Mouse (Mus musculus): ENCODE data around the gene Lrrc1. TPM values are rescaled to one million over a fixed set of nuclear protein-coding genes. Genes with fewer than 3 reads are reported as not detected.

Lrrc1 gene
- polyA plus RNA-seq, 1 experiment from 2014 or later = 23.2 TPM

- H3K4me2 ChIP-seq (replicated peaks; ENCODE audit: low read depth, low read length) = no peak overlapping the region
- H3K4me1 ChIP-seq (ENCODE audit: insufficient read depth, low read length) = peaks cover 35% of the 10 kb centered on the region
- no peaks in the 10 kb centered on the region for H3K36me3 ChIP-seq (ENCODE audit: insufficient read depth, low read length)
- 86% methylated on average over 5 of the region's 5 CpGs for WGBS
- H3K27me3 ChIP-seq (ENCODE audit: insufficient read depth, low read length) = no peaks in the 10 kb centered on the region
- no peak overlapping the region for H3K4me3 ChIP-seq (ENCODE audit: low read length)
- H3K9me3 ChIP-seq (ENCODE audit: low read length) = no peaks in the 10 kb centered on the region
- H3K9ac ChIP-seq (replicated peaks; ENCODE audit: low read length) = no peak overlapping the region
- no peak for ATAC-seq (ENCODE audit: low FRiP score, low TSS enrichment)
- H3K27ac ChIP-seq (ENCODE audit: low read length) = no peak overlapping the region
Observed at GRCm38 (mm10) chr9:77528379-77529041, 16.2 kb downstream of the Lrrc1 start.

- Histone ChIP-seq H3K4me3 (ENCODE audit: low read length) (no peak overlapping the region), H3K4me1 (ENCODE audit: insufficient read depth, low read length) (peaks cover 38% of the 10 kb centered on the region), H3K27me3 (ENCODE audit: insufficient read depth, low read length) (no peaks in the 10 kb centered on the region), H3K9me3 (ENCODE audit: low read length) (no peaks in the 10 kb centered on the region), H3K27ac (ENCODE audit: low read length) (no peak overlapping the region), H3K36me3 (ENCODE audit: insufficient read depth, low read length) (no peaks in the 10 kb centered on the region), H3K9ac (replicated peaks; ENCODE audit: low read length) (no peak overlapping the region), H3K4me2 (replicated peaks; ENCODE audit: low read depth, low read length) (no peak overlapping the region)
- WGBS = 80% methylated on average over 6 of the region's 6 CpGs
- ATAC-seq (ENCODE audit: low FRiP score, low TSS enrichment) = no peak
Observed at GRCm38 (mm10) chr9:77527170-77527569, 17.5 kb downstream of the Lrrc1 start.

- no peaks in the 10 kb centered on the region for H3K36me3 ChIP-seq (ENCODE audit: insufficient read depth, low read length)
- WGBS = 52% methylated on average over 2 of the region's 2 CpGs
Observed at GRCm38 (mm10) chr9:77526715-77527114, 18.0 kb downstream of the Lrrc1 start.

GRCm38 (mm10) chr9:77525595-77526295 is 18.9 kb downstream of the Lrrc1 start:
- H3K4me1 ChIP-seq (ENCODE audit: insufficient read depth, low read length) = peaks cover 38% of the 10 kb centered on the region
- H3K4me2 ChIP-seq (replicated peaks; ENCODE audit: low read depth, low read length) = no peak overlapping the region
- H3K9me3 ChIP-seq (ENCODE audit: low read length) = no peaks in the 10 kb centered on the region
- no peaks in the 10 kb centered on the region for H3K36me3 ChIP-seq (ENCODE audit: insufficient read depth, low read length)
- no peak for ATAC-seq (ENCODE audit: low FRiP score, low TSS enrichment)
- 72% methylated on average over 16 of the region's 16 CpGs for WGBS
- H3K4me3 ChIP-seq (ENCODE audit: low read length) = no peak overlapping the region
- H3K27ac ChIP-seq (ENCODE audit: low read length) = no peak overlapping the region
- no peak overlapping the region for H3K9ac ChIP-seq (replicated peaks; ENCODE audit: low read length)
- no peaks in the 10 kb centered on the region for H3K27me3 ChIP-seq (ENCODE audit: insufficient read depth, low read length)

More at GRCm38 (mm10) chr9:77526715-77527114, 18.0 kb downstream of the Lrrc1 start:
- Histone ChIP-seq H3K4me2 (replicated peaks; ENCODE audit: low read depth, low read length) (no peak overlapping the region), H3K4me3 (ENCODE audit: low read length) (no peak overlapping the region), H3K9me3 (ENCODE audit: low read length) (no peaks in the 10 kb centered on the region), H3K4me1 (ENCODE audit: insufficient read depth, low read length) (peaks cover 38% of the 10 kb centered on the region), H3K9ac (replicated peaks; ENCODE audit: low read length) (no peak overlapping the region), H3K27me3 (ENCODE audit: insufficient read depth, low read length) (no peaks in the 10 kb centered on the region), H3K27ac (ENCODE audit: low read length) (no peak overlapping the region)
- ATAC-seq (ENCODE audit: low FRiP score, low TSS enrichment) = no peak; the same call in 1 of the 2 replicates

- WGBS = 94% methylated on average over 4 of the region's 4 CpGs
- Histone ChIP-seq H3K27ac (ENCODE audit: low read length) (no peak overlapping the region), H3K9me3 (ENCODE audit: low read length) (no peaks in the 10 kb centered on the region), H3K4me1 (ENCODE audit: insufficient read depth, low read length) (peaks cover 28% of the 10 kb centered on the region), H3K36me3 (ENCODE audit: insufficient read depth, low read length) (no peaks in the 10 kb centered on the region), H3K4me3 (ENCODE audit: low read length) (no peak overlapping the region), H3K9ac (replicated peaks; ENCODE audit: low read length) (no peak overlapping the region), H3K4me2 (replicated peaks; ENCODE audit: low read depth, low read length) (no peak overlapping the region), H3K27me3 (ENCODE audit: insufficient read depth, low read length) (no peaks in the 10 kb centered on the region)
- no peak for ATAC-seq (ENCODE audit: low FRiP score, low TSS enrichment)
Observed at GRCm38 (mm10) chr9:77523793-77524192, 20.9 kb downstream of the Lrrc1 start.

GRCm38 (mm10) chr9:77522476-77522875 is 22.2 kb downstream of the Lrrc1 start:
- H3K36me3 ChIP-seq (ENCODE audit: insufficient read depth, low read length) = no peaks in the 10 kb centered on the region
- ATAC-seq (ENCODE audit: low FRiP score, low TSS enrichment) = no peak
- H3K27me3 ChIP-seq (ENCODE audit: insufficient read depth, low read length) = no peaks in the 10 kb centered on the region
- 97% methylated on average over 3 of the region's 3 CpGs for WGBS
- no peak overlapping the region for H3K27ac ChIP-seq (ENCODE audit: low read length)
- no peaks in the 10 kb centered on the region for H3K9me3 ChIP-seq (ENCODE audit: low read length)
- H3K4me2 ChIP-seq (replicated peaks; ENCODE audit: low read depth, low read length) = no peak overlapping the region
- H3K9ac ChIP-seq (replicated peaks; ENCODE audit: low read length) = no peak overlapping the region
- no peak overlapping the region for H3K4me3 ChIP-seq (ENCODE audit: low read length)
- peaks cover 29% of the 10 kb centered on the region; the same call in 1 of the 2 replicates for H3K4me1 ChIP-seq (ENCODE audit: insufficient read depth, low read length)

GRCm38 (mm10) chr9:77519198-77519597 is 25.5 kb downstream of the Lrrc1 start:
- no peaks in the 10 kb centered on the region for H3K9me3 ChIP-seq (ENCODE audit: low read length)
- peaks cover 14% of the 10 kb centered on the region; the same call in 1 of the 2 replicates for H3K4me1 ChIP-seq (ENCODE audit: insufficient read depth, low read length)
- no peak overlapping the region for H3K4me3 ChIP-seq (ENCODE audit: low read length)
- 68% methylated on average over 2 of the region's 2 CpGs for WGBS
- H3K27me3 ChIP-seq (ENCODE audit: insufficient read depth, low read length) = no peaks in the 10 kb centered on the region
- no peak overlapping the region for H3K9ac ChIP-seq (replicated peaks; ENCODE audit: low read length)
- H3K4me2 ChIP-seq (replicated peaks; ENCODE audit: low read depth, low read length) = no peak overlapping the region
- H3K27ac ChIP-seq (ENCODE audit: low read length) = no peak overlapping the region
- no peak for ATAC-seq (ENCODE audit: low FRiP score, low TSS enrichment)
- no peaks in the 10 kb centered on the region for H3K36me3 ChIP-seq (ENCODE audit: insufficient read depth, low read length)

- no peaks in the 10 kb centered on the region for H3K27me3 ChIP-seq (ENCODE audit: insufficient read depth, low read length)
- WGBS = 84% methylated on average over 7 of the region's 7 CpGs
Observed at GRCm38 (mm10) chr9:77516782-77517364, 27.8 kb downstream of the Lrrc1 start.

GRCm38 (mm10) chr9:77513892-77514291 is 30.8 kb downstream of the Lrrc1 start:
- no peak overlapping the region for H3K27ac ChIP-seq (ENCODE audit: low read length)
- H3K27me3 ChIP-seq (ENCODE audit: insufficient read depth, low read length) = no peaks in the 10 kb centered on the region
- no peaks in the 10 kb centered on the region for H3K36me3 ChIP-seq (ENCODE audit: insufficient read depth, low read length)
- H3K9me3 ChIP-seq (ENCODE audit: low read length) = no peaks in the 10 kb centered on the region
- no peak overlapping the region for H3K4me3 ChIP-seq (ENCODE audit: low read length)
- 76% methylated on average over 3 of the region's 3 CpGs for WGBS
- peaks cover 10% of the 10 kb centered on the region for H3K4me1 ChIP-seq (ENCODE audit: insufficient read depth, low read length)
- no peak overlapping the region for H3K9ac ChIP-seq (replicated peaks; ENCODE audit: low read length)
- ATAC-seq (ENCODE audit: low FRiP score, low TSS enrichment) = no peak
- H3K4me2 ChIP-seq (replicated peaks; ENCODE audit: low read depth, low read length) = no peak overlapping the region

More at GRCm38 (mm10) chr9:77516782-77517364, 27.8 kb downstream of the Lrrc1 start:
- H3K9ac ChIP-seq (replicated peaks; ENCODE audit: low read length) = no peak overlapping the region
- ATAC-seq (ENCODE audit: low FRiP score, low TSS enrichment) = no peak
- H3K4me2 ChIP-seq (replicated peaks; ENCODE audit: low read depth, low read length) = no peak overlapping the region
- no peak overlapping the region for H3K27ac ChIP-seq (ENCODE audit: low read length)
- H3K9me3 ChIP-seq (ENCODE audit: low read length) = no peaks in the 10 kb centered on the region
- H3K36me3 ChIP-seq (ENCODE audit: insufficient read depth, low read length) = no peaks in the 10 kb centered on the region
- no peak overlapping the region for H3K4me3 ChIP-seq (ENCODE audit: low read length)
- peaks cover 11% of the 10 kb centered on the region for H3K4me1 ChIP-seq (ENCODE audit: insufficient read depth, low read length)

GRCm38 (mm10) chr9:77512220-77512619 is 32.5 kb downstream of the Lrrc1 start:
- Histone ChIP-seq H3K9me3 (ENCODE audit: low read length) (no peaks in the 10 kb centered on the region), H3K4me3 (ENCODE audit: low read length) (no peak overlapping the region), H3K27ac (ENCODE audit: low read length) (no peak overlapping the region), H3K4me2 (replicated peaks; ENCODE audit: low read depth, low read length) (no peak overlapping the region), H3K27me3 (ENCODE audit: insufficient read depth, low read length) (no peaks in the 10 kb centered on the region), H3K36me3 (ENCODE audit: insufficient read depth, low read length) (no peaks in the 10 kb centered on the region), H3K9ac (replicated peaks; ENCODE audit: low read length) (no peak overlapping the region), H3K4me1 (ENCODE audit: insufficient read depth, low read length) (no peaks in the 10 kb centered on the region; the same call in 1 of the 2 replicates)
- WGBS = 45% methylated on average over 6 of the region's 6 CpGs
- ATAC-seq (ENCODE audit: low FRiP score, low TSS enrichment) = no peak
